Mouse (Mus musculus): ENCODE results near the gene Prkaca.

GRCm38 (mm10) chr8:83954749-83955105 is 18.1 kb upstream of the Prkaca start:
- TF ChIP-seq CTCF (IDR thresholded peaks at IDR 0.05; ENCODE audit: extremely low read depth, insufficient read depth, low read length) (no peak), POLR2A (IDR thresholded peaks at IDR 0.05; ENCODE audit: extremely low read depth, insufficient read depth, low read length) (no peak)
